Mouse (Mus musculus) CD4-positive helper T cell, adult 2 months (primary cell): ENCODE measurements around the gene Sh3rf1.

ENCODE experiments used
- DNase-seq: peaks from one replicate; pipeline ENCODE4 v3.0.0-alpha.2; 2012; ENCODE audit warnings: low read depth, missing footprints, low spot score

The Sh3rf1 gene

GRCm38 (mm10) chr8:61321780-61322179, 98.1 kb downstream of the Sh3rf1 start:
- DNase-seq = no peak

- no peak for DNase-seq
Observed at GRCm38 (mm10) chr8:61322462-61322861, 98.8 kb downstream of the Sh3rf1 start.

- DNase-seq = no peak
Observed at GRCm38 (mm10) chr8:61324363-61324914, 100.8 kb downstream of the Sh3rf1 start.

- no peak for DNase-seq
Observed at GRCm38 (mm10) chr8:61325014-61325715, 101.5 kb downstream of the Sh3rf1 start.

- DNase-seq = no peak
Observed at GRCm38 (mm10) chr8:61326281-61326680, 102.6 kb downstream of the Sh3rf1 start.

GRCm38 (mm10) chr8:61327333-61327732, 103.7 kb downstream of the Sh3rf1 start:
- no peak for DNase-seq

- DNase-seq = no peak
Observed at GRCm38 (mm10) chr8:61339629-61340028, 116.0 kb downstream of the Sh3rf1 start.

- no peak for DNase-seq
Observed at GRCm38 (mm10) chr8:61340283-61340984, 116.8 kb downstream of the Sh3rf1 start.

- DNase-seq = no peak
Observed at GRCm38 (mm10) chr8:61341587-61342441, 118.1 kb downstream of the Sh3rf1 start.

GRCm38 (mm10) chr8:61342473-61343026, 118.9 kb downstream of the Sh3rf1 start:
- DNase-seq = no peak

GRCm38 (mm10) chr8:61344435-61344834, 120.8 kb downstream of the Sh3rf1 start:
- DNase-seq = no peak

GRCm38 (mm10) chr8:61346941-61347340, 123.3 kb downstream of the Sh3rf1 start:
- DNase-seq = no peak

- no peak for DNase-seq
Observed at GRCm38 (mm10) chr8:61347526-61347925, 123.9 kb downstream of the Sh3rf1 start.

- DNase-seq = no peak
Observed at GRCm38 (mm10) chr8:61348029-61348428, 124.4 kb downstream of the Sh3rf1 start.

GRCm38 (mm10) chr8:61348518-61348917, 124.8 kb downstream of the Sh3rf1 start:
- no peak for DNase-seq

GRCm38 (mm10) chr8:61350443-61350842, 126.8 kb downstream of the Sh3rf1 start:
- DNase-seq = no peak

GRCm38 (mm10) chr8:61351638-61352037, 128.0 kb downstream of the Sh3rf1 start:
- DNase-seq = no peak

- no peak for DNase-seq
Observed at GRCm38 (mm10) chr8:61355503-61355902, 131.8 kb downstream of the Sh3rf1 start.

- DNase-seq = peak; percentile 67
Observed at GRCm38 (mm10) chr8:61359004-61359403, 135.3 kb downstream of the Sh3rf1 start.

GRCm38 (mm10) chr8:61359851-61360272, 136.2 kb downstream of the Sh3rf1 start:
- no peak for DNase-seq

- no peak for DNase-seq
Observed at GRCm38 (mm10) chr8:61360362-61360761, 136.7 kb downstream of the Sh3rf1 start.

- DNase-seq = no peak
Observed at GRCm38 (mm10) chr8:61361476-61361875, 137.8 kb downstream of the Sh3rf1 start.
